Mouse (Mus musculus) embryonic facial prominence, embryonic 13.5 days (tissue): Measurements from ENCODE around the gene Gcgr. TPM values are rescaled to one million over a fixed set of nuclear protein-coding genes. Genes with fewer than 3 reads are reported as not detected.

Experiments used
- ATAC-seq: fragments of 200-750 bp; cut with Nextera tagmentation; 2 replicates; pipeline ENCODE4 v1.8.0; 2017; ENCODE audit warnings: low read depth; ENCODE audit not compliant: insufficient number of reproducible peaks, insufficient read depth, low FRiP score, low TSS enrichment
- H3K27ac ChIP-seq: fragments of 300-500 bp; sonication (generic); 2 replicates; pipeline ENCODE4 v1.5.1; 2015; ENCODE audit warnings: moderate library complexity, mild to moderate bottlenecking, inconsistent platforms
- H3K27me3 ChIP-seq: fragments of 300-500 bp; sonication (generic); 2 replicates; pipeline ENCODE4 v1.6.1; 2015; ENCODE audit warnings: mild to moderate bottlenecking, inconsistent platforms
- H3K36me3 ChIP-seq: fragments of 300-500 bp; sonication (generic); 2 replicates; pipeline ENCODE4 v1.6.1; 2015; ENCODE audit warnings: mild to moderate bottlenecking, inconsistent platforms
- H3K4me1 ChIP-seq: fragments of 300-500 bp; sonication (generic); 2 replicates; pipeline ENCODE4 v1.6.1; 2015; ENCODE audit warnings: inconsistent platforms
- H3K4me2 ChIP-seq: fragments of 300-500 bp; sonication (generic); 2 replicates; pipeline ENCODE4 v1.6.1; 2015; ENCODE audit warnings: moderate library complexity, mild to moderate bottlenecking, inconsistent platforms
- H3K4me3 ChIP-seq: fragments of 300-500 bp; sonication (generic); 2 replicates; pipeline ENCODE4 v1.5.1; 2015; ENCODE audit warnings: mild to moderate bottlenecking, inconsistent platforms
- H3K9ac ChIP-seq: fragments of 300-500 bp; sonication (generic); 2 replicates; pipeline ENCODE4 v1.6.1; 2015; ENCODE audit warnings: mild to moderate bottlenecking, inconsistent platforms
- H3K9me3 ChIP-seq: fragments of 300-500 bp; sonication (generic); 2 replicates; pipeline ENCODE4 v1.6.1; 2016; ENCODE audit warnings: inconsistent platforms
- WGBS: fragments of 180-500 bp; shearing (Covaris S2); methylation state at CpG from one replicate; pipeline ENCODE4 v1.1.7; 2015; ENCODE audit warnings: mixed read lengths; 5-methylcytosine and 5-hydroxymethylcytosine counted together
- polyA plus RNA-seq: library from polyadenylated mRNA; unstranded; fragments of >200 nt; fragmentation: Nextera tagmentation; extraction: Ambion mirVana; gene quantifications from 2 replicates; pipeline ENCODE4 v1.2.1, GENCODE M21; 2015

The Gcgr gene
- polyA plus RNA-seq, 1 experiment from 2014 or later, result 1.3 TPM

GRCm38 (mm10) chr11:120492878-120493203, 37.7 kb upstream of the Gcgr start:
- Histone ChIP-seq H3K27me3 (no peaks in the 10 kb centered on the region), H3K4me3 (peak overlapping the region; percentile 99), H3K4me2 (peak overlapping the region; percentile 95), H3K4me1 (peaks cover 34% of the 10 kb centered on the region), H3K9me3 (no peaks in the 10 kb centered on the region), H3K27ac (peak overlapping the region; percentile 87), H3K9ac (peak overlapping the region; percentile 89), H3K36me3 (peaks cover 56% of the 10 kb centered on the region)
- no peak for ATAC-seq
- WGBS, result 20% methylated on average over 3 of the region's 3 CpGs

DNA sequence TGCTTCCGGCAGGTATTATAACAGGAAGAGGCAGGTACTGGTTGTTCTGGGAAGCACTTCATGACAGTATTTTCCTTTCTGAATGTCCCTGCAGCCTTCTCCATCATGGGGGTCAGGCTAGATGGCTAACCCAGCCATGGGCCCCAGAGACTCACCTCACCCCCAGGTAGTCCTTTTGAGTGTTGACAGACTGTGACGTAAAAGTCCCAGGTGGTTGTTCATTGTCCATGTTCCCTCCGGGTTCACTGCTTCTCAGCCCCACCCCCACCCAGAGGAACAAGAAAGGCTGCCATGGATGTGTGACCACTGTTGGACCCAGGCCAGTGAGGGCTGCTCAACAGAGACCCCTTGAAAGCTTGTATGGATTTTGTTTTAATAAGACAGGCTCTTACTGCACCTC, 37.1 kb upstream of the Gcgr start:
- peaks cover 56% of the 10 kb centered on the region for H3K36me3 ChIP-seq
- H3K27me3 ChIP-seq, result no peaks in the 10 kb centered on the region
- H3K4me2 ChIP-seq, result peak overlapping the region; percentile 95
- H3K9me3 ChIP-seq, result no peaks in the 10 kb centered on the region
- peak overlapping the region; percentile 87 for H3K27ac ChIP-seq
- H3K4me1 ChIP-seq, result peaks cover 34% of the 10 kb centered on the region
- H3K9ac ChIP-seq, result peak overlapping the region; percentile 89
- ATAC-seq, result no peak
- peak overlapping the region; percentile 99 for H3K4me3 ChIP-seq
- 44% methylated on average over 3 of the region's 3 CpGs for WGBS

GRCm38 (mm10) chr11:120493911-120494310, 36.6 kb upstream of the Gcgr start:
- ATAC-seq, result no peak
- H3K9ac ChIP-seq, result peak overlapping the region; percentile 89; the same call in 1 of the 2 replicates
- no peak overlapping the region for H3K27ac ChIP-seq
- H3K4me3 ChIP-seq, result peak overlapping the region; percentile 99; the same call in 1 of the 2 replicates
- 80% methylated on average over 3 of the region's 3 CpGs for WGBS
- H3K4me2 ChIP-seq, result peak overlapping the region; percentile 95
- no peaks in the 10 kb centered on the region for H3K27me3 ChIP-seq
- H3K4me1 ChIP-seq, result peaks cover 34% of the 10 kb centered on the region
- H3K9me3 ChIP-seq, result no peaks in the 10 kb centered on the region
- H3K36me3 ChIP-seq, result peaks cover 56% of the 10 kb centered on the region

DNA sequence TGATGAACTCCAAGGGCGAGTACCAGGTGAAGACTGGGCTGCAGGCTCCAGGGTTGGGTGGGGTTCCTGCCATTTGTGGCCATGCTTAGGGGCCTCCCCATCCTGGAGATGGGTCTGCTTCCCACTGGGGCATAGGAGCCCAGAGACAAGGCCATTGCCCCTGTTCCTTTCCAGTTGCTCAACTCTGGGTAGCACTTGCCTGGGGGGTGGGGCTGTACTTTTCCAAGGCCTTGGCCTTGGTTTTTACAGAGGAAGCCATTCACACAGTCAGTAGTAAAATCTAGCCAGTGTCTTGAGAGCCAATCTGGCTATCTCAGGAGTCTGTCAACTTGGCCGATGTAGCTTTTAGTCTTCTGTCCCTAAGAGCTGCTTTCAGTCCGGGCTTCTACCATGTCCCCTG, 33.1 kb upstream of the Gcgr start:
- H3K4me3 ChIP-seq, result no peak overlapping the region
- ATAC-seq, result no peak
- H3K4me2 ChIP-seq, result no peak overlapping the region
- H3K9me3 ChIP-seq, result no peaks in the 10 kb centered on the region
- WGBS, result 90% methylated on average over 3 of the region's 3 CpGs
- H3K4me1 ChIP-seq, result peaks cover 21% of the 10 kb centered on the region
- H3K27me3 ChIP-seq, result no peaks in the 10 kb centered on the region
- no peak overlapping the region for H3K9ac ChIP-seq
- no peak overlapping the region for H3K27ac ChIP-seq
- H3K36me3 ChIP-seq, result peaks cover 53% of the 10 kb centered on the region

GRCm38 (mm10) chr11:120498226-120498625, 32.3 kb upstream of the Gcgr start:
- Histone ChIP-seq H3K27me3 (no peaks in the 10 kb centered on the region), H3K4me1 (peaks cover 13% of the 10 kb centered on the region), H3K4me3 (no peak overlapping the region), H3K4me2 (no peak overlapping the region), H3K36me3 (peaks cover 53% of the 10 kb centered on the region), H3K27ac (no peak overlapping the region), H3K9me3 (no peaks in the 10 kb centered on the region), H3K9ac (no peak overlapping the region)
- no peak for ATAC-seq
- 93% methylated on average over 12 of the region's 12 CpGs for WGBS

DNA sequence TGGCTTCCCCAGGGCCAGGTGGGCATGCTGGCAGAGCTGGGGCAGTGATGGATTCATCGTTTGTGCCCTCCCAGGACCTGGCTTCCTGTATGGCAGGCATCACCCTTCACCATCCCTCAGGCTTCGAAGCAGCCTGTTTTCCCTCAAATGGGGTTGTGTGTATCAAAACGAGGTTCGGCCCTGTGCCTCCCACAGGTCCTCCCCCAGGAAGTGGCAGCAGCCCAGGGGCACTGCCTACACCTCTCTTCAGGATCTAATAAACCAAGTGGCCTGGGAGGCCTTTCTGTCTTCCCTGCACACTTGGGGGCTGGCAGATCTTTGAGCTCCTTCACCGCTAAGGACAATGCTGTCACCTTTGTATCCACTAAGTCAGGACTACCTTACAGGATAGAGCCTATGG, 31.6 kb upstream of the Gcgr start:
- 89% methylated on average over 5 of the region's 5 CpGs for WGBS
- Histone ChIP-seq H3K9me3 (no peaks in the 10 kb centered on the region), H3K4me1 (peaks cover 7% of the 10 kb centered on the region), H3K36me3 (peaks cover 53% of the 10 kb centered on the region), H3K9ac (no peak overlapping the region), H3K4me2 (no peak overlapping the region), H3K27ac (no peak overlapping the region), H3K27me3 (no peaks in the 10 kb centered on the region), H3K4me3 (no peak overlapping the region)
- no peak for ATAC-seq

DNA sequence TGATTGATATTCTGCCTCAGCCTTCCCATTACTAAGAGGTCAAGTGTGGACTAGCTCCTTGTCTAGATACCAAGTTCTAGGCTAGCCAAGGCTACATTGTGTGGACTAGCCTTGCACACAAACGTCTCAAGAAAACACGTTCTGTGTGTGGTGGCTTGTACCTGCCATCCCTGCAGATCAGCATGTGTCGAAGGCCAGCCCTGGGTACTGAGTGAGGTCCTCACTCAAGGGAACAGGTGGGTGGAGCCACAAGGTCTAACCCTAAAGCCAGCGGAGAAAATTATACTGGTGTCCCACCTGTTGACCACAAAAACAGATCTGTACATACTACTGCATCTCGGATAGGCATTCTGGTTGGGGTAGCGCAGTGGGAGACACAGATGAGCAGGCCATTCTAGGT, 30.6 kb upstream of the Gcgr start:
- Histone ChIP-seq H3K36me3 (peaks cover 44% of the 10 kb centered on the region), H3K4me3 (no peak overlapping the region), H3K9me3 (no peaks in the 10 kb centered on the region), H3K4me1 (peaks cover 6% of the 10 kb centered on the region; the same call in 1 of the 2 replicates), H3K4me2 (no peak overlapping the region), H3K27ac (no peak overlapping the region), H3K27me3 (no peaks in the 10 kb centered on the region), H3K9ac (no peak overlapping the region)
- no peak for ATAC-seq
- 77% methylated on average over 6 of the region's 6 CpGs for WGBS

- peaks cover 6% of the 10 kb centered on the region; the same call in 1 of the 2 replicates for H3K4me1 ChIP-seq
- WGBS, result 14% methylated on average over 3 of the region's 3 CpGs
- H3K27me3 ChIP-seq, result no peaks in the 10 kb centered on the region
- H3K4me2 ChIP-seq, result no peak overlapping the region
- no peak for ATAC-seq
- 0 out of 2 replicates have a peak overlapping the region, but pooled peaks have one; percentile 36 for H3K9ac ChIP-seq
- H3K9me3 ChIP-seq, result no peaks in the 10 kb centered on the region
- no peak overlapping the region for H3K4me3 ChIP-seq
- H3K27ac ChIP-seq, result no peak overlapping the region; the same call in 1 of the 2 replicates
- H3K36me3 ChIP-seq, result peaks cover 40% of the 10 kb centered on the region
These were observed 30.1 kb upstream of the Gcgr start for GRCm38 (mm10) chr11:120500357-120500756.

DNA sequence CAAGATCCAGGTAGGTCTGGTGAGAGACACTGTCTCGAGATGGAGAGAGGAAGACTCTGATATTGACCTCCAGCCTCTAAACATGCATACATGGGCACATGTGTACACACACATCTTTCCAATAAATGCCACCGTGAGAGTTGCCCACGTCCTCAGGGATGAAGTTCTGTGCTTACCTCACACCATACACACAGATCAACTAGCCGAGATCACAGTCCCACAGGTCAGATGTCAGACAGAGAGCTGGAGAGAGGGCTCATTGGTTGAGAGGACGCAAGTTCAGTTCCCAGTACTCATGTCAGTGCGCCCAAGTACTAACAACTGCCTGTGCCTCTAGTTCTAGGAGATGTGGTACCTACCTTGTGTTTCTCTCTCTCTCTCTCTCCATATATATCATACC, 29.5 kb upstream of the Gcgr start:
- no peak for ATAC-seq

GRCm38 (mm10) chr11:120501701-120502100, 28.8 kb upstream of the Gcgr start:
- no peak overlapping the region for H3K4me2 ChIP-seq
- H3K36me3 ChIP-seq, result peaks cover 26% of the 10 kb centered on the region
- peaks cover 6% of the 10 kb centered on the region; the same call in 1 of the 2 replicates for H3K4me1 ChIP-seq
- no peak overlapping the region for H3K9ac ChIP-seq
- no peak for ATAC-seq
- whole genome bisulfite sequencing, result 86% methylated on average over 4 of the region's 4 CpGs
- no peaks in the 10 kb centered on the region for H3K9me3 ChIP-seq
- H3K27ac ChIP-seq, result no peak overlapping the region
- no peaks in the 10 kb centered on the region for H3K27me3 ChIP-seq
- H3K4me3 ChIP-seq, result no peak overlapping the region

More for the DNA sequence above, 29.5 kb upstream of the Gcgr start:
- Histone ChIP-seq H3K4me3 (no peak overlapping the region), H3K9ac (no peak overlapping the region), H3K9me3 (no peaks in the 10 kb centered on the region), H3K27me3 (no peaks in the 10 kb centered on the region), H3K36me3 (peaks cover 33% of the 10 kb centered on the region), H3K27ac (no peak overlapping the region), H3K4me1 (peaks cover 6% of the 10 kb centered on the region; the same call in 1 of the 2 replicates), H3K4me2 (no peak overlapping the region)
- 65% methylated on average over 6 of the region's 6 CpGs for WGBS

DNA sequence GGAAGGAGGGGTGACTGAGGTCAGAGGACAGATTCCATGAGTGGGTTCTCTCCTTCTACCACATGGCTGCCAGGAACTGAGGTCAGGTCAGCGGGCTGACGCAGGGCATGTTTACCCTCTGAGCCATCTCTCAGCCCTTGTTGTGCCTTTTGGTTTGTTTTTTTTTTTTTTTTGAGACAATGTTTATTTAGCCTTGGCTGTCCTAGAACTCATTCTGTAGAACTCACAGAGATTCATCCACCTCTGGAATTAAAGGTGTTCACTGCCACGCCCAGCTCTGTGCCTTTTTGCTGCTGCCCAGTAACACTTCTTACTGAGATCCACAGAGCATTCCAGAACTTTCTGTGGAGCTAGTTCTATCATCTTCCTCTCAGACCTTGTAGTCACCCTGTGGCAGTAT, 24.8 kb upstream of the Gcgr start:
- H3K9me3 ChIP-seq, result no peaks in the 10 kb centered on the region
- ATAC-seq, result no peak
- H3K27ac ChIP-seq, result no peak overlapping the region
- no peaks in the 10 kb centered on the region for H3K36me3 ChIP-seq
- H3K4me3 ChIP-seq, result no peak overlapping the region
- peaks cover 8% of the 10 kb centered on the region for H3K4me1 ChIP-seq
- H3K27me3 ChIP-seq, result no peaks in the 10 kb centered on the region
- no peak overlapping the region for H3K4me2 ChIP-seq
- 85% methylated on average over 3 of the region's 3 CpGs for WGBS
- H3K9ac ChIP-seq, result no peak overlapping the region

DNA sequence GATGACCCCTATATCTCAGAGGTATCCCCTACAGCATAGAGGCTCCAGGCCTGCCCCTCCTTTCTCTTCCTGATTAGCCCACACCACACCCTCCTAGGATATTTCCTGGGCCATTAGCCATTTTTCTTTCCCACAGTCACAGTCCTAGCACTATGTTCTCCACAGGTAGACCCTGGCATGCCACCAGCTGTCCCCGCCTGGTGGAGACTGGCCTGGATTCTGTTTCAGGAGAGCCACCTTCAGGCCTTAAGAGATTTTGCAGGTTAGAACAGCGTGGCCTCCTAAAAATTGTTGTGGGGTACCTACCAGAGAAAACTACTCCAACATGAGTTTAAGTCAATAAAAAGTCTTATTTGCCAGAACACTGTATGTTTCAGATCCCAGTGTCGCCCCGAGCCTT, 23.6 kb upstream of the Gcgr start:
- WGBS, result 63% methylated on average over 4 of the region's 4 CpGs
- H3K4me3 ChIP-seq, result no peak overlapping the region
- H3K36me3 ChIP-seq, result no peaks in the 10 kb centered on the region
- H3K4me2 ChIP-seq, result no peak overlapping the region
- no peak overlapping the region for H3K9ac ChIP-seq
- no peak for ATAC-seq
- no peak overlapping the region for H3K27ac ChIP-seq
- no peaks in the 10 kb centered on the region for H3K9me3 ChIP-seq
- peaks cover 12% of the 10 kb centered on the region for H3K4me1 ChIP-seq
- no peaks in the 10 kb centered on the region for H3K27me3 ChIP-seq
